Mouse (Mus musculus): ENCODE data around the gene Cdc14b. TPM values are rescaled to one million over a fixed set of nuclear protein-coding genes. Genes with fewer than 3 reads are reported as not detected.
A peak's percentile ranks its signal among the peaks of the same experiment; 100 is the strongest.

Cdc14b gene
- polyA plus RNA-seq, 1 experiment from 2014 or later: 26.8 TPM

- Histone ChIP-seq H3K36me3 (peaks cover 26% of the 10 kb centered on the region), H3K4me1 (peaks cover 28% of the 10 kb centered on the region; the same call in 1 of the 2 replicates), H3K9me3 (no peaks in the 10 kb centered on the region), H3K27me3 (ENCODE audit: insufficient read depth, poor library complexity, severe bottlenecking) (no peaks in the 10 kb centered on the region), H3K27ac (no peak overlapping the region), H3K4me3 (no peak overlapping the region)
- DNase-seq (ENCODE audit: low spot score): no peak
- 69% methylated on average over 5 of the region's 5 CpGs for WGBS
These were observed 33.9 kb upstream of the Cdc14b start for GRCm38 (mm10) chr13:64309036-64309435.

GRCm38 (mm10) chr13:64307508-64307907 lies 32.4 kb upstream of the Cdc14b start:
- Histone ChIP-seq H3K9me3 (no peaks in the 10 kb centered on the region), H3K36me3 (peaks cover 37% of the 10 kb centered on the region), H3K4me3 (no peak overlapping the region), H3K4me1 (peaks cover 24% of the 10 kb centered on the region; the same call in 1 of the 2 replicates), H3K27me3 (ENCODE audit: insufficient read depth, poor library complexity, severe bottlenecking) (no peaks in the 10 kb centered on the region), H3K27ac (no peak overlapping the region)
- DNase-seq (ENCODE audit: low spot score): no peak
- WGBS: 88% methylated on average over 5 of the region's 5 CpGs

GRCm38 (mm10) chr13:64306078-64306477 lies 31.0 kb upstream of the Cdc14b start:
- no peak for DNase-seq (ENCODE audit: low spot score)
- Histone ChIP-seq H3K27me3 (ENCODE audit: insufficient read depth, poor library complexity, severe bottlenecking) (no peaks in the 10 kb centered on the region), H3K9me3 (no peaks in the 10 kb centered on the region), H3K27ac (no peak overlapping the region), H3K36me3 (peaks cover 41% of the 10 kb centered on the region), H3K4me1 (peaks cover 19% of the 10 kb centered on the region; the same call in 1 of the 2 replicates), H3K4me3 (no peak overlapping the region)
- WGBS: 74% methylated on average over 3 of the region's 3 CpGs

- WGBS: 100% methylated on average over 1 of the region's 1 CpGs
- Histone ChIP-seq H3K4me3 (no peak overlapping the region), H3K27me3 (ENCODE audit: insufficient read depth, poor library complexity, severe bottlenecking) (no peaks in the 10 kb centered on the region), H3K9me3 (no peaks in the 10 kb centered on the region), H3K4me1 (peaks cover 6% of the 10 kb centered on the region), H3K27ac (no peak overlapping the region), H3K36me3 (peaks cover 46% of the 10 kb centered on the region)
- DNase-seq (ENCODE audit: low spot score): no peak
These were observed 24.0 kb upstream of the Cdc14b start for GRCm38 (mm10) chr13:64299069-64299468.

- H3K4me3 ChIP-seq: no peak overlapping the region
- peaks cover 10% of the 10 kb centered on the region for H3K36me3 ChIP-seq
- H3K9me3 ChIP-seq: peaks cover 4% of the 10 kb centered on the region; the same call in 1 of the 2 replicates
- DNase-seq (ENCODE audit: low spot score): no peak
- 49% methylated on average over 4 of the region's 4 CpGs for WGBS
- no peaks in the 10 kb centered on the region for H3K27me3 ChIP-seq (ENCODE audit: insufficient read depth, poor library complexity, severe bottlenecking)
- peaks cover 8% of the 10 kb centered on the region; the same call in 1 of the 2 replicates for H3K4me1 ChIP-seq
- H3K27ac ChIP-seq: no peak overlapping the region
These were observed 11.7 kb upstream of the Cdc14b start for GRCm38 (mm10) chr13:64286791-64287190.

GRCm38 (mm10) chr13:64286321-64286720 lies 11.2 kb upstream of the Cdc14b start:
- no peak for DNase-seq (ENCODE audit: low spot score)
- H3K27me3 ChIP-seq (ENCODE audit: insufficient read depth, poor library complexity, severe bottlenecking): no peaks in the 10 kb centered on the region
- 72% methylated on average over 4 of the region's 4 CpGs for WGBS
- no peak overlapping the region for H3K4me3 ChIP-seq
- peaks cover 10% of the 10 kb centered on the region for H3K36me3 ChIP-seq
- H3K9me3 ChIP-seq: peaks cover 4% of the 10 kb centered on the region; the same call in 1 of the 2 replicates
- H3K4me1 ChIP-seq: peaks cover 8% of the 10 kb centered on the region; the same call in 1 of the 2 replicates
- H3K27ac ChIP-seq: no peak overlapping the region

- 93% methylated on average over 2 of the region's 2 CpGs for WGBS
- H3K36me3 ChIP-seq: peaks cover 3% of the 10 kb centered on the region; the same call in 1 of the 2 replicates
These were observed 9.6 kb upstream of the Cdc14b start for GRCm38 (mm10) chr13:64284676-64285075.

GRCm38 (mm10) chr13:64280940-64281339 lies 5.8 kb upstream of the Cdc14b start:
- H3K4me1 ChIP-seq: no peaks in the 10 kb centered on the region
- H3K9me3 ChIP-seq: peaks cover 4% of the 10 kb centered on the region; the same call in 1 of the 2 replicates
- no peak overlapping the region for H3K4me3 ChIP-seq
- DNase-seq (ENCODE audit: low spot score): no peak
- 89% methylated on average over 5 of the region's 5 CpGs for WGBS
- H3K36me3 ChIP-seq: peaks cover 3% of the 10 kb centered on the region; the same call in 1 of the 2 replicates
- no peak overlapping the region for H3K27ac ChIP-seq
- no peaks in the 10 kb centered on the region for H3K27me3 ChIP-seq (ENCODE audit: insufficient read depth, poor library complexity, severe bottlenecking)

More at GRCm38 (mm10) chr13:64284676-64285075, 9.6 kb upstream of the Cdc14b start:
- Histone ChIP-seq H3K4me3 (no peak overlapping the region), H3K27ac (no peak overlapping the region), H3K27me3 (ENCODE audit: insufficient read depth, poor library complexity, severe bottlenecking) (no peaks in the 10 kb centered on the region), H3K9me3 (peaks cover 4% of the 10 kb centered on the region; the same call in 1 of the 2 replicates), H3K4me1 (peaks cover 8% of the 10 kb centered on the region; the same call in 1 of the 2 replicates)
- no peak for DNase-seq (ENCODE audit: low spot score)

GRCm38 (mm10) chr13:64275754-64276127 lies 651 bp upstream of the Cdc14b start:
- H3K27ac ChIP-seq: peak overlapping the region; percentile 87
- H3K9me3 ChIP-seq: no peaks in the 10 kb centered on the region
- H3K36me3 ChIP-seq: no peaks in the 10 kb centered on the region
- H3K4me3 ChIP-seq: peak overlapping the region; percentile 87
- H3K4me1 ChIP-seq: peaks cover 20% of the 10 kb centered on the region
- H3K27me3 ChIP-seq (ENCODE audit: insufficient read depth, poor library complexity, severe bottlenecking): no peaks in the 10 kb centered on the region
- 8% methylated on average over 9 of the region's 9 CpGs for WGBS
- no peak for DNase-seq (ENCODE audit: low spot score)

GRCm38 (mm10) chr13:64273891-64274844 lies 922 bp downstream of the Cdc14b start:
- H3K27me3 ChIP-seq (ENCODE audit: insufficient read depth, poor library complexity, severe bottlenecking): no peaks in the 10 kb centered on the region
- H3K27ac ChIP-seq: peak overlapping the region; percentile 87
- no peaks in the 10 kb centered on the region for H3K9me3 ChIP-seq
- H3K4me1 ChIP-seq: peaks cover 20% of the 10 kb centered on the region
- DNase-seq (ENCODE audit: low spot score): peak; percentile 76
- WGBS: under 1% methylated on average over 95 of the region's 95 CpGs
- H3K4me3 ChIP-seq: peak overlapping the region; percentile 87
- H3K36me3 ChIP-seq: no peaks in the 10 kb centered on the region

- no peaks in the 10 kb centered on the region for H3K27me3 ChIP-seq (ENCODE audit: insufficient read depth, poor library complexity, severe bottlenecking)
- WGBS: 44% methylated on average over 8 of the region's 8 CpGs
- H3K4me1 ChIP-seq: peaks cover 20% of the 10 kb centered on the region
- H3K27ac ChIP-seq: no peak overlapping the region
- H3K9me3 ChIP-seq: no peaks in the 10 kb centered on the region
- H3K4me3 ChIP-seq: peak overlapping the region; percentile 87
- H3K36me3 ChIP-seq: no peaks in the 10 kb centered on the region
- DNase-seq (ENCODE audit: low spot score): no peak
These were observed 1.7 kb downstream of the Cdc14b start for GRCm38 (mm10) chr13:64273352-64273751.

- peaks cover 13% of the 10 kb centered on the region for H3K4me1 ChIP-seq
- DNase-seq (ENCODE audit: low spot score): no peak
- no peak overlapping the region for H3K4me3 ChIP-seq
- 66% methylated on average over 4 of the region's 4 CpGs for WGBS
- no peaks in the 10 kb centered on the region for H3K27me3 ChIP-seq (ENCODE audit: insufficient read depth, poor library complexity, severe bottlenecking)
- no peaks in the 10 kb centered on the region for H3K9me3 ChIP-seq
- no peaks in the 10 kb centered on the region for H3K36me3 ChIP-seq
- H3K27ac ChIP-seq: no peak overlapping the region
These were observed 6.7 kb downstream of the Cdc14b start for GRCm38 (mm10) chr13:64268384-64268783.

- H3K36me3 ChIP-seq: no peaks in the 10 kb centered on the region
- H3K9me3 ChIP-seq: no peaks in the 10 kb centered on the region
- peak; percentile 75 for DNase-seq (ENCODE audit: low spot score)
- H3K4me1 ChIP-seq: peaks cover 13% of the 10 kb centered on the region
- WGBS: 27% methylated on average over 9 of the region's 9 CpGs
- peak overlapping the region; percentile 18; the same call in 1 of the 2 replicates for H3K27ac ChIP-seq
- H3K4me3 ChIP-seq: no peak overlapping the region
- H3K27me3 ChIP-seq (ENCODE audit: insufficient read depth, poor library complexity, severe bottlenecking): no peaks in the 10 kb centered on the region
These were observed 7.9 kb downstream of the Cdc14b start for GRCm38 (mm10) chr13:64267151-64267550.
